Mouse (Mus musculus) ovary, postnatal 36 days (tissue): ENCODE data around the gene Olfr220.

Experiments
- DNase-seq: peaks from one replicate; pipeline ENCODE4 v3.0.0; 2022; ENCODE audit warnings: low spot score, mixed read lengths

Gene Olfr220

GRCm38 (mm10) chr1:174441782-174442181, at the start of gene Olfr220:
Gene Olfr220, plus strand, starts transcription at chr1:174442082.
- no peak for DNase-seq

- no peak for DNase-seq
Measured at GRCm38 (mm10) chr1:174422959-174423358, 18.9 kb upstream of the Olfr220 start.

- no peak for DNase-seq
Measured at GRCm38 (mm10) chr1:174423764-174424163, 18.1 kb upstream of the Olfr220 start, which contains the start of gene Olfr414. Gene Olfr414, plus strand, starts transcription at chr1:174424064.

- no peak for DNase-seq
Measured at GRCm38 (mm10) chr1:174426180-174426986, 15.5 kb upstream of the Olfr220 start.

- no peak for DNase-seq
Measured at GRCm38 (mm10) chr1:174427402-174427801, 14.5 kb upstream of the Olfr220 start.

- DNase-seq = no peak
Measured at GRCm38 (mm10) chr1:174428407-174428806, 13.5 kb upstream of the Olfr220 start.

GRCm38 (mm10) chr1:174434121-174434520, 7.8 kb upstream of the Olfr220 start:
- no peak for DNase-seq

GRCm38 (mm10) chr1:174455100-174455499, 13.2 kb downstream of the Olfr220 start:
- DNase-seq = no peak

- DNase-seq = no peak
Measured at GRCm38 (mm10) chr1:174465385-174465784, 23.5 kb downstream of the Olfr220 start.

GRCm38 (mm10) chr1:174466240-174466639, 24.4 kb downstream of the Olfr220 start:
- DNase-seq = no peak

GRCm38 (mm10) chr1:174469736-174470135, 27.9 kb downstream of the Olfr220 start:
- no peak for DNase-seq

- DNase-seq = no peak
Measured at GRCm38 (mm10) chr1:174482567-174482966, 40.7 kb downstream of the Olfr220 start.

- DNase-seq = no peak
Measured at GRCm38 (mm10) chr1:174500064-174500463, 58.2 kb downstream of the Olfr220 start.
